In genomic region chr4:55650186-55650585, GRCm38 (mm10) we compare ENCODE assay signal across 7 mouse cellular contexts.
DNase-seq lines count a peak whose midpoint lies in the region; ATAC-seq and TF ChIP-seq lines count a peak whose summit lies in the region.

No protein-coding gene starts in this region.

- 33% methylated on average over 7 of the region's 7 CpGs for WGBS in liver, adult 2 months
- WGBS in liver, postnatal 0 days (ENCODE audit: insufficient replicate concordance), result 44% methylated on average over 7 of the region's 7 CpGs
- 57% methylated on average over 7 of the region's 7 CpGs for WGBS in forebrain, embryonic 15.5 days
- WGBS in hindbrain, embryonic 16.5 days, result 60% methylated on average over 7 of the region's 7 CpGs
- 62% methylated on average over 7 of the region's 7 CpGs for WGBS in neural tube, embryonic 15.5 days

- no peaks in the 10 kb centered on the region for H3K79me2 ChIP-seq in liver, adult 2 months (ENCODE audit: control insufficient read depth, insufficient read depth, low read length)

- no peaks in the 10 kb centered on the region for H3K36me3 ChIP-seq in liver, adult 2 months (ENCODE audit: control insufficient read depth, insufficient read depth, low read length)
- H3K36me3 ChIP-seq in liver, postnatal 0 days (replicated peaks; ENCODE audit: insufficient read depth, low read length), result no peaks in the 10 kb centered on the region
- H3K36me3 ChIP-seq in forebrain, embryonic 15.5 days, result no peaks in the 10 kb centered on the region
- no peaks in the 10 kb centered on the region for H3K36me3 ChIP-seq in hindbrain, embryonic 16.5 days (ENCODE audit: control insufficient read depth, insufficient read depth, low read length)
- no peaks in the 10 kb centered on the region for H3K36me3 ChIP-seq in neural tube, embryonic 15.5 days

- TF ChIP-seq POLR2A in liver, adult 2 months (IDR thresholded peaks at IDR 0.05; ENCODE audit: extremely low read depth, insufficient read depth, low read length), result no peak

- H3K9ac ChIP-seq in liver, adult 2 months (ENCODE audit: low read depth, low read length), result no peak overlapping the region
- no peak overlapping the region for H3K9ac ChIP-seq in liver, postnatal 0 days (replicated peaks)
- no peak overlapping the region for H3K9ac ChIP-seq in forebrain, embryonic 15.5 days (replicated peaks)
- H3K9ac ChIP-seq in hindbrain, embryonic 16.5 days (ENCODE audit: low read depth, low read length), result peak overlapping the region; percentile 75
- no peak overlapping the region for H3K9ac ChIP-seq in neural tube, embryonic 15.5 days (replicated peaks)

- H3K9me3 ChIP-seq in liver, postnatal 0 days (ENCODE audit: low read length), result no peaks in the 10 kb centered on the region
- no peaks in the 10 kb centered on the region for H3K9me3 ChIP-seq in forebrain, embryonic 15.5 days
- H3K9me3 ChIP-seq in hindbrain, embryonic 16.5 days (ENCODE audit: control insufficient read depth, low read length), result no peaks in the 10 kb centered on the region
- H3K9me3 ChIP-seq in neural tube, embryonic 15.5 days (replicated peaks), result no peaks in the 10 kb centered on the region

- peak; percentile 14 for DNase-seq in liver, adult 2 months (ENCODE audit: extremely low read depth, low read depth, low spot score)
- DNase-seq in liver, postnatal 0 days, result no peak
- no peak for DNase-seq in left cerebral cortex, adult 18-20 months (ENCODE audit: low spot score in 2 of 2)

- H3K27me3 ChIP-seq in liver, adult 2 months (ENCODE audit: control insufficient read depth, insufficient read depth, low read length), result peaks cover 14% of the 10 kb centered on the region
- peaks cover 45% of the 10 kb centered on the region for H3K27me3 ChIP-seq in liver, postnatal 0 days (ENCODE audit: insufficient read depth, low read length)
- peaks cover 10% of the 10 kb centered on the region; the same call in 1 of the 2 replicates for H3K27me3 ChIP-seq in forebrain, embryonic 15.5 days
- no peaks in the 10 kb centered on the region for H3K27me3 ChIP-seq in hindbrain, embryonic 16.5 days (replicated peaks; ENCODE audit: control insufficient read depth, insufficient read depth, low read length)
- no peaks in the 10 kb centered on the region for H3K27me3 ChIP-seq in neural tube, embryonic 15.5 days (replicated peaks)

- H3K4me3 ChIP-seq in liver, adult 2 months (ENCODE audit: insufficient read depth, low read depth, low read length), result no peak overlapping the region
- no peak overlapping the region for H3K4me3 ChIP-seq in liver, postnatal 0 days (ENCODE audit: low read depth, low read length)
- no peak overlapping the region for H3K4me3 ChIP-seq in forebrain, embryonic 15.5 days
- H3K4me3 ChIP-seq in hindbrain, embryonic 16.5 days (ENCODE audit: low read length), result no peak overlapping the region
- H3K4me3 ChIP-seq in neural tube, embryonic 15.5 days (replicated peaks), result no peak overlapping the region

- no peak for ATAC-seq in liver, postnatal 0 days
- no peak for ATAC-seq in forebrain, embryonic 15.5 days (replicated peaks)
- no peak for ATAC-seq in hindbrain, embryonic 16.5 days
- no peak for ATAC-seq in neural tube, embryonic 15.5 days (ENCODE audit: low FRiP score)
- no peak for ATAC-seq in CD4-positive, CD25-positive, alpha-beta regulatory T cell, adult 4 months

- no peak for TF ChIP-seq CTCF in liver, adult 2 months (IDR thresholded peaks at IDR 0.05; ENCODE audit: low read depth, low read length)
- no peak for TF ChIP-seq CTCF in liver, postnatal 0 days (IDR thresholded peaks at IDR 0.05; ENCODE audit: low read depth)

- H3K27ac ChIP-seq in liver, adult 2 months (replicated peaks; ENCODE audit: insufficient read depth, low read depth, low read length), result no peak overlapping the region
- H3K27ac ChIP-seq in liver, postnatal 0 days (ENCODE audit: low read depth), result no peak overlapping the region
- H3K27ac ChIP-seq in forebrain, embryonic 15.5 days (replicated peaks), result 0 out of 2 replicates have a peak overlapping the region, but pooled peaks have one; percentile 84
- peak overlapping the region; percentile 89 for H3K27ac ChIP-seq in hindbrain, embryonic 16.5 days (ENCODE audit: low read depth, low read length)
- peak overlapping the region; percentile 89; the same call in 1 of the 2 replicates for H3K27ac ChIP-seq in neural tube, embryonic 15.5 days (replicated peaks)

- H3K4me1 ChIP-seq in liver, adult 2 months (ENCODE audit: control insufficient read depth, insufficient read depth, low read length), result no peaks in the 10 kb centered on the region
- H3K4me1 ChIP-seq in liver, postnatal 0 days (ENCODE audit: insufficient read depth), result no peaks in the 10 kb centered on the region; the same call in 1 of the 2 replicates
- peaks cover 15% of the 10 kb centered on the region for H3K4me1 ChIP-seq in forebrain, embryonic 15.5 days
- peaks cover 17% of the 10 kb centered on the region for H3K4me1 ChIP-seq in hindbrain, embryonic 16.5 days (ENCODE audit: control insufficient read depth, insufficient read depth, low read depth, low read length)
- H3K4me1 ChIP-seq in neural tube, embryonic 15.5 days, result peaks cover 25% of the 10 kb centered on the region

- no peak overlapping the region for H3K4me2 ChIP-seq in liver, postnatal 0 days (ENCODE audit: low read depth, low read length)
- 0 out of 2 replicates have a peak overlapping the region, but pooled peaks have one; percentile 80 for H3K4me2 ChIP-seq in forebrain, embryonic 15.5 days (replicated peaks)
- H3K4me2 ChIP-seq in hindbrain, embryonic 16.5 days (ENCODE audit: low read length), result no peak overlapping the region; the same call in 1 of the 2 replicates
- no peak overlapping the region for H3K4me2 ChIP-seq in neural tube, embryonic 15.5 days

- no peak for TF ChIP-seq EP300 in liver, postnatal 0 days (IDR thresholded peaks at IDR 0.05; ENCODE audit: low read depth)

Comparison
In these comparisons a context has a peak if more than half of its experiments do, and no peak if none do; other contexts are left out.
1. H3K27ac ChIP-seq: peak in forebrain, embryonic 15.5 days (single experiment), hindbrain, embryonic 16.5 days (single experiment) and neural tube, embryonic 15.5 days (single experiment); none in liver, adult 2 months (single experiment) and liver, postnatal 0 days (single experiment).